Mouse (Mus musculus) intestine, embryonic 14.5 days (tissue): ENCODE measurements around the gene Dnase2a. TPM values are rescaled to one million over a fixed set of nuclear protein-coding genes. Genes with fewer than 3 reads are reported as not detected.

Experiments
- ATAC-seq: fragments of 200-750 bp; cut with Nextera tagmentation; replicated peaks from 2 replicates; pipeline ENCODE4 v1.8.0; 2017; ENCODE audit warnings: low read depth, moderate number of reproducible peaks, moderate TSS enrichment, moderate library complexity; ENCODE audit not compliant: low FRiP score, low TSS enrichment
- DNase-seq: peaks from one replicate; pipeline ENCODE4 v3.0.0-alpha.2; 2018; ENCODE audit warnings: low spot score
- H3K27ac ChIP-seq: fragments of 300-500 bp; sonication (generic); 2 replicates; pipeline ENCODE4 v1.5.1; 2014; ENCODE audit warnings: low read depth, mild to moderate bottlenecking, control low read depth
- H3K27me3 ChIP-seq: fragments of 300-500 bp; sonication (generic); replicated peaks from 2 replicates; pipeline ENCODE4 v1.6.1; 2014; ENCODE audit warnings: low read length, control low read depth; ENCODE audit not compliant: control insufficient read depth, insufficient read depth
- H3K36me3 ChIP-seq: fragments of 300-500 bp; sonication (generic); 2 replicates; pipeline ENCODE4 v1.6.1; 2014; ENCODE audit warnings: low read length, control low read depth; ENCODE audit not compliant: control insufficient read depth, insufficient read depth
- H3K4me1 ChIP-seq: fragments of 300-500 bp; sonication (generic); replicated peaks from 2 replicates; pipeline ENCODE4 v1.6.1; 2014; ENCODE audit warnings: low read length, control low read depth, mixed read lengths; ENCODE audit not compliant: control insufficient read depth, insufficient read depth
- H3K4me2 ChIP-seq: fragments of 300-500 bp; sonication (generic); 2 replicates; pipeline ENCODE4 v1.6.1; 2014; ENCODE audit warnings: low read length
- H3K4me3 ChIP-seq: fragments of 300-500 bp; sonication (generic); 2 replicates; pipeline ENCODE4 v1.5.1; 2014; ENCODE audit warnings: low read depth, low read length, control low read depth, mixed read lengths
- H3K9ac ChIP-seq: fragments of 300-500 bp; sonication (generic); 2 replicates; pipeline ENCODE4 v1.6.1; 2014; ENCODE audit warnings: mild to moderate bottlenecking, low read length
- H3K9me3 ChIP-seq: fragments of 300-500 bp; sonication (generic); 2 replicates; pipeline ENCODE4 v1.6.1; 2016; ENCODE audit warnings: low read length, control low read depth; ENCODE audit not compliant: control insufficient read depth
- WGBS: fragments of 180-500 bp; shearing (Covaris S2); extraction: QIAGEN DNeasy Blood & Tissue Kit; methylation state at CpG from one replicate; pipeline ENCODE4 v1.1.7; 2014; 5-methylcytosine and 5-hydroxymethylcytosine counted together
- polyA plus RNA-seq: library from polyadenylated mRNA; unstranded; fragments of >200 nt; fragmentation: Nextera tagmentation; extraction: Ambion mirVana; gene quantifications from 2 replicates; pipeline ENCODE4 v1.2.1, GENCODE M21; 2014

Dnase2a gene
- polyA plus RNA-seq, 1 experiment from 2014 or later: 8.3 TPM

- Histone ChIP-seq H3K9me3 (no peaks in the 10 kb centered on the region), H3K36me3 (no peaks in the 10 kb centered on the region), H3K27ac (no peak overlapping the region), H3K4me1 (peaks cover 8% of the 10 kb centered on the region; the same call in 1 of the 2 replicates), H3K4me2 (no peak overlapping the region), H3K4me3 (no peak overlapping the region), H3K9ac (no peak overlapping the region), H3K27me3 (peaks cover 58% of the 10 kb centered on the region)
- ATAC-seq: no peak
- DNase-seq: no peak
- WGBS: 82% methylated on average over 9 of the region's 9 CpGs
These were observed 3.5 kb downstream of the Dnase2a start for GRCm38 (mm10) chr8:84911854-84912253.

GRCm38 (mm10) chr8:84912391-84912790 lies 4.0 kb downstream of the Dnase2a start:
- Histone ChIP-seq H3K36me3 (no peaks in the 10 kb centered on the region), H3K4me2 (peak overlapping the region; percentile 64), H3K27me3 (peaks cover 63% of the 10 kb centered on the region), H3K4me3 (peak overlapping the region; percentile 30), H3K9me3 (no peaks in the 10 kb centered on the region), H3K9ac (no peak overlapping the region), H3K27ac (no peak overlapping the region), H3K4me1 (peaks cover 8% of the 10 kb centered on the region; the same call in 1 of the 2 replicates)
- 26% methylated on average over 26 of the region's 27 CpGs for WGBS
- ATAC-seq: no peak
- no peak for DNase-seq

GRCm38 (mm10) chr8:84912895-84913501 lies 4.6 kb downstream of the Dnase2a start:
- no peak overlapping the region for H3K27ac ChIP-seq
- no peaks in the 10 kb centered on the region for H3K36me3 ChIP-seq
- no peaks in the 10 kb centered on the region for H3K9me3 ChIP-seq
- H3K4me1 ChIP-seq: peaks cover 8% of the 10 kb centered on the region; the same call in 1 of the 2 replicates
- H3K27me3 ChIP-seq: peaks cover 65% of the 10 kb centered on the region
- peak overlapping the region; percentile 30 for H3K4me3 ChIP-seq
- DNase-seq (peak; percentile 75), ATAC-seq (peak; percentile 72)
- peak overlapping the region; percentile 2; the same call in 1 of the 2 replicates for H3K9ac ChIP-seq
- WGBS: under 1% methylated on average over 55 of the region's 55 CpGs
- peak overlapping the region; percentile 64 for H3K4me2 ChIP-seq

- 10% methylated on average over 9 of the region's 9 CpGs for WGBS
- Histone ChIP-seq H3K36me3 (no peaks in the 10 kb centered on the region), H3K4me3 (peak overlapping the region; percentile 30), H3K27ac (no peak overlapping the region), H3K9me3 (no peaks in the 10 kb centered on the region), H3K4me1 (peaks cover 8% of the 10 kb centered on the region; the same call in 1 of the 2 replicates), H3K9ac (peak overlapping the region; percentile 2; the same call in 1 of the 2 replicates), H3K4me2 (peak overlapping the region; percentile 64), H3K27me3 (peaks cover 66% of the 10 kb centered on the region)
- no peak for ATAC-seq
- DNase-seq: no peak
These were observed 5.1 kb downstream of the Dnase2a start for GRCm38 (mm10) chr8:84913502-84913900.

GRCm38 (mm10) chr8:84913960-84914359 lies 5.6 kb downstream of the Dnase2a start:
- Histone ChIP-seq H3K27me3 (peaks cover 66% of the 10 kb centered on the region), H3K4me1 (peaks cover 7% of the 10 kb centered on the region; the same call in 1 of the 2 replicates), H3K27ac (no peak overlapping the region), H3K4me2 (peak overlapping the region; percentile 64), H3K9me3 (no peaks in the 10 kb centered on the region), H3K36me3 (no peaks in the 10 kb centered on the region), H3K4me3 (no peak overlapping the region), H3K9ac (no peak overlapping the region)
- DNase-seq (no peak), ATAC-seq (no peak)
- WGBS: 27% methylated on average over 4 of the region's 4 CpGs

- 84% methylated on average over 8 of the region's 8 CpGs for WGBS
- DNase-seq: no peak
- H3K4me3 ChIP-seq: no peak overlapping the region
- peaks cover 54% of the 10 kb centered on the region for H3K27me3 ChIP-seq
- no peak overlapping the region for H3K27ac ChIP-seq
- H3K4me1 ChIP-seq: 0 out of 2 replicates have a peak, but pooled peaks cover 4% of the 10 kb centered on the region
- no peaks in the 10 kb centered on the region for H3K36me3 ChIP-seq
- no peaks in the 10 kb centered on the region for H3K9me3 ChIP-seq
- no peak for ATAC-seq
- no peak overlapping the region for H3K4me2 ChIP-seq
- H3K9ac ChIP-seq: no peak overlapping the region
These were observed 6.9 kb downstream of the Dnase2a start for GRCm38 (mm10) chr8:84915269-84915668.

- Histone ChIP-seq H3K27ac (no peak overlapping the region), H3K27me3 (peaks cover 30% of the 10 kb centered on the region), H3K36me3 (no peaks in the 10 kb centered on the region), H3K4me1 (no peaks in the 10 kb centered on the region), H3K9me3 (no peaks in the 10 kb centered on the region), H3K4me2 (no peak overlapping the region), H3K9ac (no peak overlapping the region), H3K4me3 (no peak overlapping the region)
- 25% methylated on average over 20 of the region's 20 CpGs for WGBS
- DNase-seq: no peak
- no peak for ATAC-seq
These were observed 9.4 kb downstream of the Dnase2a start for GRCm38 (mm10) chr8:84917781-84918180.

- Histone ChIP-seq H3K4me1 (no peaks in the 10 kb centered on the region), H3K27me3 (peaks cover 25% of the 10 kb centered on the region), H3K9ac (no peak overlapping the region), H3K36me3 (no peaks in the 10 kb centered on the region), H3K4me3 (no peak overlapping the region), H3K9me3 (no peaks in the 10 kb centered on the region), H3K27ac (no peak overlapping the region), H3K4me2 (no peak overlapping the region)
- DNase-seq (no peak), ATAC-seq (no peak)
- 90% methylated on average over 15 of the region's 15 CpGs for WGBS
These were observed 10.3 kb downstream of the Dnase2a start for GRCm38 (mm10) chr8:84918646-84919045.

- H3K36me3 ChIP-seq: no peaks in the 10 kb centered on the region
- no peak overlapping the region for H3K27ac ChIP-seq
- H3K4me2 ChIP-seq: no peak overlapping the region
- WGBS: 67% methylated on average over 2 of the region's 2 CpGs
- no peak overlapping the region for H3K9ac ChIP-seq
- DNase-seq: no peak
- no peak for ATAC-seq
- H3K4me1 ChIP-seq: no peaks in the 10 kb centered on the region
- peaks cover 16% of the 10 kb centered on the region; the same call in 1 of the 2 replicates for H3K27me3 ChIP-seq
- no peaks in the 10 kb centered on the region for H3K9me3 ChIP-seq
- H3K4me3 ChIP-seq: no peak overlapping the region
These were observed 13.2 kb downstream of the Dnase2a start for GRCm38 (mm10) chr8:84921596-84921995.
